Mouse (Mus musculus) kidney, adult 2 months (tissue): Measurements from ENCODE around the gene Fads2.

Experiments used
- CTCF ChIP-seq: fragments of 200-500 bp; conservative IDR thresholded peaks from 2 replicates; pipeline ENCODE4 v1.5.1; 2011; ENCODE audit warnings: low read depth, mild to moderate bottlenecking, control low read depth, low read length, moderate library complexity, mixed read lengths; ENCODE audit not compliant: insufficient read depth, insufficient read length
- POLR2A ChIP-seq: fragments of 200-500 bp; IDR thresholded peaks from one replicate; pipeline ENCODE4 v1.6.1; 2011; ENCODE audit warnings: low read depth, low read length, control low read depth

GRCm38 (mm10) chr19:10071166-10071565 lies 30.4 kb downstream of the Fads2 start:
- TF ChIP-seq POLR2A (no peak), CTCF (0 out of 2 replicates have a peak, but pooled peaks have one; percentile 24)
